Mouse (Mus musculus) fat pad, adult 2 months (tissue): ENCODE results near the gene Olfr25.

ENCODE experiments used
- DNase-seq: peaks from one replicate; pipeline ENCODE4 v3.0.0-alpha.2; 2011; ENCODE audit warnings: low read depth, low spot score; ENCODE audit errors: extremely low read depth

The Olfr25 gene

GRCm38 (mm10) chr9:38328760-38329159 is at the start of gene Olfr25:
Gene Olfr25 (plus strand): TSS chr9:38329060.
- no peak for DNase-seq

GRCm38 (mm10) chr9:38290807-38291206 is 38.1 kb upstream of the Olfr25 start, which contains the start of gene Olfr896-ps1:
Gene Olfr896-ps1 (plus strand): TSS chr9:38291107.
- no peak for DNase-seq

- no peak for DNase-seq
Measured at GRCm38 (mm10) chr9:38348111-38348510, 19.3 kb downstream of the Olfr25 start, which contains the start of gene Olfr898. Gene Olfr898 (plus strand): TSS chr9:38348411.

GRCm38 (mm10) chr9:38366596-38366995 is 37.7 kb downstream of the Olfr25 start, which contains the start of gene Olfr250:
Gene Olfr250 (plus strand): TSS chr9:38366896.
- DNase-seq, result no peak

- no peak for DNase-seq
Measured at GRCm38 (mm10) chr9:38376786-38377185, 47.9 kb downstream of the Olfr25 start, which contains the start of gene Olfr251. Gene Olfr251 (plus strand): TSS chr9:38377086.
